Mouse (Mus musculus) adipocyte (in vitro differentiated cells): ENCODE measurements around the gene Rock2.
"Not testable (repeated sequence)": the region's sequence is repeated elsewhere in the genome, so short reads cannot be mapped to it uniquely, and the experiment has no call there.

ENCODE experiments used
- DNase-seq: peaks from one replicate; pipeline ENCODE4 v3.0.0-alpha.2; 2016; ENCODE audit warnings: low spot score

Gene Rock2

DNA sequence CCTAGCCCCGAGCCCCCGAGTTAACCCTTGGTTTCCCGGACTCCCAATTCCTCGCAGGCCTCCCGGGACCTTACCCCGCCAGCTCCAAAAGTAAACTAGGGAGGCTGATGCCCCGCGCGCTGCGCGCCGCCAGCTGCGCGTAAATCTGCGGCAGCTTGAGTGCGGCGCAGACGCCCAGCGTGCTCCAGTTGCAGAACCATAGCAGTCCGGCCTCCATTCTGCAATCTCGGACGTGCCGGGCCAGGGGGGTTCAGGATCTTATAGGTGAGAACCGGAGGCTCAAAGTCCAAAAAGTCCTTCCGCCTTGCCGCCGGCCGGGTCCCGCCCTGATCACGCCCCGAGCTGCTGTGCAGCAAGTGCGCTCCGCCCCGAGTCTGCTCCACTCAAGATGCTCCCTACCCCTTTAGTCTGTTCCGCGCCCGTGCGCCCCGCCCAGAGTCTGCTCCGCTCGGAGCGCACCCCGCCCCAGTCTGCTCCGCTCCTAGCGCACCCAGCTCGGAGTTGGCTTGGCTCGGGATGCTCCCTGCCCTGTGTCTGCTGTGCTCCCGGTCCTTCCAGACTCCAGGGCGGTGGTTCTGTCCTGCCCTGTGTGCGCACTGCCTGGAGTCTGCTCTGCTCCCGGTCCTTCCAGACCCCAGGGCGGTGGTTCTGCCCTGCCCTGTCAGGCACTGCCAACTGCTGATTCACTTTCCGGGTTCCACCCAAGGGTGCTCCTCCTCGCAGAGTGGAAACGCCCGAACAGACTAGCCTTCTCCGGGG is 105.2 kb downstream of the Rock2 start, which contains the start of gene Pqlc3:
Gene Pqlc3 (minus strand): TSS at position 670 of the 759 bp plus-strand sequence.
- DNase-seq: peak; percentile 93

GRCm38 (mm10) chr12:17000628-17001027 is 105.9 kb downstream of the Rock2 start:
- no peak for DNase-seq

DNA sequence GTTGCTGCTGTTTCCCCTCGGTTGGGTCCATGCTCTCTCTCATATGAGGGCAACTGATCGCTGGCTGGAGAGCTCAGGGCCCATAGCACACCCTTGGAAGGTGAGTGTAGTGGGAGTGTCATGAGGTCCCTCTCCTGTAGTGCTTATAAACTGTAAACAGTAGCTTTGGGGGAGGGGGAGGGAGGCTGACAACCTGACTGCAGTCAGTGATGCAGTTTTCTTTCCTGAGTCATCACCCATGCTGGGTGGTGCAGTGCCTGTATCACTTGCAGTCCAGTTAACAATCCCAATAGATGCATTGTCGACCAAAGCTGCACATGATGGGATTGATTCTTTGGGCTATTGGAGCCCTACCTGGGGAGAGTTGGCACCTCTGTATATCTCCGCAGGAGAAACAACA is 106.5 kb downstream of the Rock2 start:
- DNase-seq: no peak

- DNase-seq: no peak
These were observed 114.8 kb downstream of the Rock2 start for GRCm38 (mm10) chr12:17009466-17009865.

DNA sequence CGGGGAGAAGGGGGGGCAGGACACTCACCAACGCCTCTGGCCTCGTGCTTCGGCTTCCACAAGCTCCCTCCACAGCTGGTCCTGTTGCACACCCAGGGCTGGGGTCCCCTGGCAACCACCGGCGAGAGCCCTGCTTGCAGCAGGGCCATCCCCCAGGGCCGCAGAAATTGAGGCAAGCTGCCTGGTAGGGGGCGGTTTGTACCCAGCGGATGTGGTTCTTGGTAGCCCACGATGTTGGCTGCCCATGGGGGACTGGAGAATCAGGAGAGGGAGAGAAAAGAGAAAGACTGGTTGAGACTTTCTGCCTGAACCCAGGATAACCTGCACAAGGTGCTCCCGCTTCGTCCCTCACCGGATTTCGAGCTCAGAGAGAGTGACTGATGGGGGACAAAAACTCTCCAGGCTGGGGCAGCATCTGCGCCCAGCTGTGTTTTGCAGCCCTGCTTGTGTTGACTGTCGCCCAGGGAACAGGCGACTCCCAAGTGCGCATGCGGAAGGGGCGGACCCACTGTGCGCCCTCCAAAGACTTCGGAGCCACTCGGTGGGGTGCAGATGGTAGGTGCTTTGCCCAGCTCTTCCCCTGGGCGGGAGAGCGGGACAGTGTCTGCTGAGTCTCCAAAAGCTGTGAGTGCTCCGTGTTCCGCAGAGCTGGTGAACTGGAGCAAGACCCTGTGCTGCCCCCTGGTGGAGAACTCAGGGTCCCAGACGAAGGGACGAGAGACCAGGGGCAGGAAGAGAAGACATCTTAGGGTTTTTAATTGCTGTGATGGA is 116.6 kb downstream of the Rock2 start, which contains the start of gene 2410004P03Rik:
Gene 2410004P03Rik (minus strand): TSS at position 628 of the 771 bp plus-strand sequence.
- DNase-seq: peak; percentile 44

GRCm38 (mm10) chr12:17012067-17012899 is 117.6 kb downstream of the Rock2 start:
- no peak for DNase-seq

- peak; percentile 61 for DNase-seq
These were observed 121.0 kb downstream of the Rock2 start for GRCm38 (mm10) chr12:17015711-17016110.

- DNase-seq: peak; percentile 70
These were observed 123.8 kb downstream of the Rock2 start for GRCm38 (mm10) chr12:17018468-17018867.

DNA sequence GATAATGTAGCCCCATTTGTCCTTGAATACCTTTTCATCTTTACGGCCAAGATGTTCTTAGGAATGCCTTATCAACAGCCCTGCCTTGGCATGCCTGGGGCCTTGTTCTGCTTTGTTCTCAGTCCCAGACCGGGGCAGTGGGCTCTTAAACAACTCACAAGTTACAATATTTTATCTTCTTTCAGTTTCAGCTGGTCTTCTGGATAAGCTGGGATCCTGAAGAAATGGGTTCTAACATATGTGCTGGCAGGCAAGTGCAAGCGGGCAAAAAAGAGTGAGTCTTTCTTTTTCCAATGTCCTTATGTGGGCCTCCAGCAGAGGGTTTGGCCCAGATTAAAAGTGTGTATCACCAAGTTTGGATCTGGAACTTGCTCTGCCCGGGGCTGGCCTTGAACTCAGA is 126.4 kb downstream of the Rock2 start:
- not testable (repeated sequence) for DNase-seq

DNA sequence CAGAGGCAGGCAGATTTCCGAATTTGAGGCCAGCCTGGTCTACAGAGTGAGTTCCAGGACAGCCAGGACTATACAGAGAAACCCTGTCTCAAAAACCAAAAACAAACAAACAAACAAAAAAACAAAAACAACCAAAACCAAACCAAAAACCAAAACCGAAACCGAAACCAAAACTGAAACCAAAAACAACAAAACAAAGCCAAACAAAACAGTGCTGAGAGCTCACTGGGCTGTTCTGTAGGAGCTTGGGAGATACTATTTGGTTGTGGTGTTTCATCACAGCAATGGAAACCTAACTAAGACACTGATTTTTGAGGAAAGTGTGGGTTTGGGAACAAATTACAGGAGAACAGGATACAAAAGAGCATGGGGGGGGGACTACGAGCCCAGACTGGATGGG is 127.5 kb downstream of the Rock2 start:
- peak; percentile 29 for DNase-seq

DNA sequence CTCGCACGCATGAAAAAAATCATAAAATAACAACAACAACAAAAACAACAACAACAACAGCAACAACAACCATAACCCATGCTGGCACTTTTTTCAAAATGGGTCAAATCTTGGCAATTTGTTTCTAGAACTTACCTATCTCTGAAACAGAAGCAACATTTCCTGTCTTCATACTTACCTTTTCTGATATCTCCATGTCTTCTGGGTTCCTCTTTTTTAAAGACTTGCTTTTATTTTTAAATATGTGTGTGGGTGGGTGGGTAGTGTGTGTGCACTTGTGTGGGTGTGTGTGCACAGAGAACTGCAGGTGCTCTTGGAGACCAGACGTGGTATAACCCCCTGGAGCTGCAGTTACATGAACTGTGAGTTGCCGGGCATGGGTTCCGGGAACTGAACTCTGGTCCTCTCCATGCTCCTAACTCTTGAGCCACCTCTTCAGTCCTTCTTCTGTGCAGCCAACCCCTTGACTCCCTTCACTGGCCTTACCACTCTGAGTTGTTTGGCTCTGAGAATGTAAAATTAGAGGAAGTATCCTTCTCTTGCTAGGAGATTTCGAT is 129.9 kb downstream of the Rock2 start:
- no peak for DNase-seq

DNA sequence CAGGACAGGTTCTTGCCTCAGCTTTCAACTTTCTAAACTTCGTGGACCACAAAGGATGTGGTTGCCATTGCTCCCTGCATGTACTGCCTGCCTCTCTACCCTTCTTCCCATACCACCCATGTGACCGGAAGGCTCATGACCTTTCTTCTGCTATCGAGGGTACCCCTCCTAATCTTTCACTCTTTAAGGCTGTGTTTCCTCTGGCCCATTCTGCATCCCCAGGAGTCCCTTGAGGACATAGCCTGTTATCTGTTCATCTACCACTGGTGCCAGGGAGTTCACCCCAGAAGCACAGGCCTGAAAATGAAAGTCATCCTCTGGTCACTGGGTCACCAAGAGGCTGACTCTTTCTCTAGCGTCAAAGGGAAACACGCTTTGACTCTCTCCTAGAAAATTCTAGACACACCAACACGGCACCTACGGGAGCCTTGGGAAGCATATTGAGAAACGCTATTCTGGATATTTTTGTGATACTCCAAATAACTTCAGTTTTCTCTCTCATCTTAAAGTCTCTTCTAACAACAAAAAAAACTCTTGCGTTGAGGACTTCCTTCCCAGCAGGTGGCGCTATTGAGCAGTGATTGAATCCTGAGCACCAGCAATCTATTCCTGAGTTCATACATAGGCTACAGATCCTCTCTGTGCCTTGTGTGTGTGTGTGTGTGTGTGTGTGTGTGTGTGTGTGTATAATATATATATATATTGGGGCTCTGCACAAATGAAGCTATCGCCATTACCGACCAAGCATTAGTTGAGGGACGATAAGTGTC is 138.2 kb downstream of the Rock2 start:
- peak; percentile 86 for DNase-seq

GRCm38 (mm10) chr12:17033464-17033841 is 138.8 kb downstream of the Rock2 start:
- DNase-seq: no peak

DNA sequence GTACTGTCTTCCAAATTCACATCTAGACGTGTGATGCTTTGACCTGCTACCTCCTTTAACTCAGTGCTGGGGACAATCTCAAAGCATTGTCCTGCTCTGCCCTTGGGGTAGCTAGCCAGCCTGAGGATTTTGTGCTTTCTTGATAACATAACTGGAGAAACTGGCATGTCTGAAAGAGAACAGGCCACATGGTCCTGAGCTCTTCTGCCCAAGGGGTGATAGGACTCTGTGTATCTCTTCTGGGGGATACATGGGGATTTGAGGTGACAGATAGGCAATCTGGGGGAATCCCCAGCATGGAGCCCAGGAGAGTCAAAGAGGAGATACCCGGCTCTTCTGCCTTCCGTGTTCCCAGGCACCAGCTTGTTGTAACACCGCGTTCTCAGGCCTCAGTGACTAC is 140.0 kb downstream of the Rock2 start:
- no peak for DNase-seq

DNA sequence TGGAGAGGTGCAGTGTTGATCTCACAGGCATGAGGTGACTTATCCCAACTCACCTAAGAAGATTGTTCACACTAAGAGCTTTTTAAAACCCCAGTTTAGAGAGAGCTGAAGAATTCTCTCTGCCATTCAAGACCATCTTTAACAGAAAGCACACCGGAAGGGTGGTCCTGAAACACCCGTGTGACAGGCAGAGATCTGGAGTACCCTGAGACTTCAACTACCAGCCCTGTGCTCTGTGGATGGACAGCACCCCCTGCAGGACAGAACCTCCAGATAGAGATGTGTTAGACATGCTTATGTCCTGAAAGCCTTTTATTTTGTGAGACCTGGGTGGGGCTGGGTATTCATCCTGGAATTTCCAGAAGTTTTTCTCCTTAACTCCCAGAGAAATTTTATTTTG is 140.4 kb downstream of the Rock2 start:
- peak; percentile 59 for DNase-seq

DNA sequence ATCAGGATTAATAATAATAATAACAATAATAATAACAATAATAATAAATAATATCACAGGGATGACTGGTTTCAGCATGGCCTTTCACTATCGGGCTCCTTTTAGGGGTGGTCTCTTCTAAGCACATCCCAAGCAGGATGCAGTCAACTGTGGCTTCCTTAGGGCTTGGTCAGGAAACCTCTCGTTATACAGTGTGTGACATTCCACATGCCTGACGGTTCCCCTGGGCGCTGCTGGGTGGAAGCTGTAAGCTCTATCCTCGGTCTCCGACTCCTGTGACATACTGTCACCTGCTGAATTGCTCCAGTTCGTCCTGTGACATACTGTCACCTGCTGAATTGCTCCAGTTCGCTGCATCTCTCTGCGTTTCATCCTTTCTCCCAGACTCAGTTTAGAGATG is 141.8 kb downstream of the Rock2 start:
- DNase-seq: no peak

GRCm38 (mm10) chr12:17037053-17037610 is 142.4 kb downstream of the Rock2 start:
- DNase-seq: no peak
